ENCODE assay signal across 10 mouse cellular contexts in genomic region chr17:31901461-31902204, GRCm38 (mm10). TPM values are rescaled to one million over a fixed set of nuclear protein-coding genes. Genes with fewer than 3 reads are reported as not detected.
DNase-seq lines count a peak whose midpoint lies in the region; ATAC-seq and TF ChIP-seq lines count a peak whose summit lies in the region.
"Had no signal": no experiment of that assay in that cellular context is flagged by ENCODE, and none has a peak within 500 bp of the region (broad histone marks: within the 10 kb centered on the region; RNA-seq: fewer than 3 reads in every experiment).

No protein-coding gene starts in this region.

- no peak for TF ChIP-seq CTCF in stomach, postnatal 0 days (IDR thresholded peaks at IDR 0.05; ENCODE audit: low read depth)

- peak; percentile 49 for DNase-seq in testis, postnatal 10 days (ENCODE audit: low spot score)
- DNase-seq in testis, postnatal 14 days (ENCODE audit: low spot score), result no peak
- peak; percentile 35 to 59 for DNase-seq in heart, postnatal 14 days
- no peak for DNase-seq in liver, embryonic 13.5 days
- peak; percentile 54 for DNase-seq in stomach, postnatal 0 days (ENCODE audit: low spot score)
- DNase-seq in embryo, embryonic 10 days (ENCODE audit: low spot score), result no peak
- no peak for DNase-seq in embryonic facial prominence, embryonic 10.5 days (ENCODE audit: low spot score)
- DNase-seq: adrenal gland, postnatal 36 days had no signal

- H3K9ac ChIP-seq in liver, embryonic 13.5 days, result no peak overlapping the region
- H3K9ac ChIP-seq in stomach, postnatal 0 days (ENCODE audit: low read length), result peak overlapping the region; percentile 13; the same call in 1 of the 2 replicates
- H3K9ac ChIP-seq: embryonic facial prominence, embryonic 12.5 days had no signal

- no peak for TF ChIP-seq EP300 in stomach, postnatal 0 days (optimal IDR thresholded peaks at IDR 0.05)

- H3K4me1 ChIP-seq in liver, embryonic 13.5 days (replicated peaks), result peaks cover 49% of the 10 kb centered on the region
- peaks cover 2% of the 10 kb centered on the region; the same call in 1 of the 2 replicates for H3K4me1 ChIP-seq in stomach, postnatal 0 days (replicated peaks; ENCODE audit: control insufficient read depth, insufficient read depth)
- H3K4me1 ChIP-seq in embryonic facial prominence, embryonic 10.5 days, result peaks cover 18% of the 10 kb centered on the region
- H3K4me1 ChIP-seq: embryonic facial prominence, embryonic 12.5 days had no signal

- no peak overlapping the region for H3K4me3 ChIP-seq in liver, embryonic 13.5 days (replicated peaks)
- H3K4me3 ChIP-seq in stomach, postnatal 0 days (ENCODE audit: low read depth, low read length), result no peak overlapping the region
- H3K4me3 ChIP-seq in embryonic facial prominence, embryonic 10.5 days, result no peak overlapping the region
- H3K4me3 ChIP-seq: embryonic facial prominence, embryonic 12.5 days had no signal

- H3K27me3 ChIP-seq in liver, embryonic 13.5 days, result no peaks in the 10 kb centered on the region
- no peaks in the 10 kb centered on the region for H3K27me3 ChIP-seq in stomach, postnatal 0 days (ENCODE audit: control insufficient read depth, insufficient read depth, low read length)
- H3K27me3 ChIP-seq in embryonic facial prominence, embryonic 10.5 days (replicated peaks; ENCODE audit: low read depth, poor library complexity, severe bottlenecking), result no peaks in the 10 kb centered on the region
- H3K27me3 ChIP-seq: embryonic facial prominence, embryonic 12.5 days had no signal

- 41% methylated on average over 11 of the region's 11 CpGs for WGBS in liver, embryonic 13.5 days (ENCODE audit: insufficient replicate concordance)
- 29% methylated on average over 11 of the region's 11 CpGs for WGBS in stomach, postnatal 0 days
- 78% methylated on average over 11 of the region's 11 CpGs for WGBS in embryonic facial prominence, embryonic 10.5 days

- peak overlapping the region; percentile 58 for H3K27ac ChIP-seq in liver, embryonic 13.5 days
- H3K27ac ChIP-seq in stomach, postnatal 0 days (replicated peaks), result peak overlapping the region; percentile 24; the same call in 1 of the 2 replicates
- H3K27ac ChIP-seq in embryonic facial prominence, embryonic 10.5 days (replicated peaks), result no peak overlapping the region
- H3K27ac ChIP-seq: embryonic facial prominence, embryonic 12.5 days had no signal

- H3K4me2 ChIP-seq in liver, embryonic 13.5 days, result peak overlapping the region; percentile 35
- H3K4me2 ChIP-seq in stomach, postnatal 0 days (replicated peaks; ENCODE audit: low read depth), result no peak overlapping the region
- H3K4me2 ChIP-seq: embryonic facial prominence, embryonic 12.5 days had no signal

- intact Hi-C loops in heart, postnatal 14 days (cut with DNase I), result no loop called here

- ATAC-seq in liver, embryonic 13.5 days (ENCODE audit: low read depth), result peak; percentile 49
- peak; percentile 49; the same call in 1 of the 2 replicates for ATAC-seq in stomach, postnatal 0 days (ENCODE audit: low FRiP score, low TSS enrichment)
- no peak for ATAC-seq in frontal cortex, adult (ENCODE audit: low TSS enrichment)

- H3K36me3 ChIP-seq in liver, embryonic 13.5 days, result no peaks in the 10 kb centered on the region
- no peaks in the 10 kb centered on the region for H3K36me3 ChIP-seq in stomach, postnatal 0 days (ENCODE audit: control insufficient read depth, insufficient read depth, low read length)
- H3K36me3 ChIP-seq in embryonic facial prominence, embryonic 10.5 days (replicated peaks), result no peaks in the 10 kb centered on the region
- H3K36me3 ChIP-seq: embryonic facial prominence, embryonic 12.5 days had no signal

- no peaks in the 10 kb centered on the region for H3K9me3 ChIP-seq in liver, embryonic 13.5 days (replicated peaks)
- H3K9me3 ChIP-seq in stomach, postnatal 0 days (ENCODE audit: control insufficient read depth, low read length), result no peaks in the 10 kb centered on the region
- no peaks in the 10 kb centered on the region for H3K9me3 ChIP-seq in embryonic facial prominence, embryonic 10.5 days
- H3K9me3 ChIP-seq: embryonic facial prominence, embryonic 12.5 days had no signal

RNA-seq across cellular contexts. Expression of gene Sik1, which starts 46.0 kb away (rescaled TPM):
- 10 to 100 TPM; 41.4 to 72.2 TPM for total RNA-seq in heart, postnatal 14 days (2021)
- polyA plus RNA-seq in liver, embryonic 13.5 days (2015; fragmentation: Nextera tagmentation; extraction: Ambion mirVana), result 3.6 and 3.9 TPM in 2 replicates
- polyA plus RNA-seq in stomach, postnatal 0 days (2015; fragmentation: Nextera tagmentation; extraction: Ambion mirVana), result 18.2 and 19.8 TPM in 2 replicates
- polyA plus RNA-seq in embryonic facial prominence, embryonic 10.5 days (2016; fragmentation: Nextera tagmentation; extraction: Ambion mirVana), result 12.7 and 15.5 TPM in 2 replicates

Comparison
In these comparisons a context has a peak if more than half of its experiments do, and no peak if none do; other contexts are left out.
1. DNase-seq: peak in testis, postnatal 10 days (single experiment), heart, postnatal 14 days (2 of 2) and stomach, postnatal 0 days (single experiment); none in testis, postnatal 14 days (single experiment), liver, embryonic 13.5 days (single experiment), embryo, embryonic 10 days (single experiment) and embryonic facial prominence, embryonic 10.5 days (single experiment).